Mouse (Mus musculus) splenic B cell, adult 2 months (primary cell): ENCODE data around the gene Zfp992.
"Not testable (repeated sequence)": the region's sequence is repeated elsewhere in the genome, so short reads cannot be mapped to it uniquely, and the experiment has no call there.

Experiments used
- DNase-seq: peaks from one replicate; pipeline ENCODE4 v3.0.0-alpha.2; 2011; ENCODE audit warnings: low read depth, low spot score
- H3K27me3 ChIP-seq: 2 replicates; pipeline ENCODE4 v1.6.1; 2012; ENCODE audit warnings: mild to moderate bottlenecking, low read length, moderate library complexity, mixed read lengths; ENCODE audit not compliant: control insufficient read depth, poor library complexity, insufficient read depth, severe bottlenecking
- H3K36me3 ChIP-seq: 2 replicates; pipeline ENCODE4 v1.6.1; 2012; ENCODE audit warnings: mild to moderate bottlenecking, low read length, moderate library complexity, mixed read lengths; ENCODE audit not compliant: control insufficient read depth, poor library complexity, insufficient read depth, severe bottlenecking

Gene Zfp992

GRCm38 (mm10) chr4:146486753-146487152, 37.9 kb downstream of the Zfp992 start:
- H3K36me3 ChIP-seq, DNase-seq: not testable (repeated sequence)

GRCm38 (mm10) chr4:146489196-146489595, 40.4 kb downstream of the Zfp992 start:
- not testable (repeated sequence) for H3K36me3 ChIP-seq, DNase-seq, H3K27me3 ChIP-seq

More at GRCm38 (mm10) chr4:146486753-146487152, 37.9 kb downstream of the Zfp992 start:
- H3K27me3 ChIP-seq: not testable (repeated sequence)

GRCm38 (mm10) chr4:146491993-146492392, 43.2 kb downstream of the Zfp992 start:
- DNase-seq, H3K27me3 ChIP-seq, H3K36me3 ChIP-seq: not testable (repeated sequence)

GRCm38 (mm10) chr4:146492439-146492838, 43.6 kb downstream of the Zfp992 start:
- H3K36me3 ChIP-seq: no peaks in the 10 kb centered on the region
- no peaks in the 10 kb centered on the region for H3K27me3 ChIP-seq
- DNase-seq: no peak

- DNase-seq: no peak
- Histone ChIP-seq H3K36me3 (no peaks in the 10 kb centered on the region), H3K27me3 (no peaks in the 10 kb centered on the region)
These were observed 44.0 kb downstream of the Zfp992 start for GRCm38 (mm10) chr4:146492851-146493250.

- not testable (repeated sequence) for H3K36me3 ChIP-seq, DNase-seq, H3K27me3 ChIP-seq
These were observed 44.6 kb downstream of the Zfp992 start for GRCm38 (mm10) chr4:146493319-146493907.

- no peaks in the 10 kb centered on the region for H3K27me3 ChIP-seq
- no peak for DNase-seq
- H3K36me3 ChIP-seq: no peaks in the 10 kb centered on the region
These were observed 46.2 kb downstream of the Zfp992 start for GRCm38 (mm10) chr4:146494980-146495379.

- DNase-seq, H3K36me3 ChIP-seq, H3K27me3 ChIP-seq: not testable (repeated sequence)
These were observed 49.0 kb downstream of the Zfp992 start for GRCm38 (mm10) chr4:146497695-146498275.

GRCm38 (mm10) chr4:146501727-146502126, 52.9 kb downstream of the Zfp992 start, which contains the start of gene Zfp981:
TSS of gene Zfp981 (plus strand) at chr4:146502027.
- not testable (repeated sequence) for H3K36me3 ChIP-seq, DNase-seq, H3K27me3 ChIP-seq

- not testable (repeated sequence) for H3K36me3 ChIP-seq, DNase-seq, H3K27me3 ChIP-seq
These were observed 60.2 kb downstream of the Zfp992 start for GRCm38 (mm10) chr4:146509029-146509428.

- H3K27me3 ChIP-seq, DNase-seq, H3K36me3 ChIP-seq: not testable (repeated sequence)
These were observed 63.0 kb downstream of the Zfp992 start for GRCm38 (mm10) chr4:146511871-146512270.

- no peak for DNase-seq
- Histone ChIP-seq H3K27me3 (no peaks in the 10 kb centered on the region), H3K36me3 (no peaks in the 10 kb centered on the region)
These were observed 67.7 kb downstream of the Zfp992 start for GRCm38 (mm10) chr4:146516474-146516873.

- H3K27me3 ChIP-seq, H3K36me3 ChIP-seq, DNase-seq: not testable (repeated sequence)
These were observed 68.3 kb downstream of the Zfp992 start for GRCm38 (mm10) chr4:146517150-146517549.
